Mouse (Mus musculus) thymus, adult 18-20 months (tissue): Measurements from ENCODE around the gene Cd1d1.
"Not testable (repeated sequence)": the region's sequence is repeated elsewhere in the genome, so short reads cannot be mapped to it uniquely, and the experiment has no call there.

Experiments used
- DNase-seq, 2 experiments: peaks; one replicate each; pipeline ENCODE4 v3.0.0; 2022; ENCODE audit warnings: mixed read lengths in 2 of 2

Gene Cd1d1

DNA sequence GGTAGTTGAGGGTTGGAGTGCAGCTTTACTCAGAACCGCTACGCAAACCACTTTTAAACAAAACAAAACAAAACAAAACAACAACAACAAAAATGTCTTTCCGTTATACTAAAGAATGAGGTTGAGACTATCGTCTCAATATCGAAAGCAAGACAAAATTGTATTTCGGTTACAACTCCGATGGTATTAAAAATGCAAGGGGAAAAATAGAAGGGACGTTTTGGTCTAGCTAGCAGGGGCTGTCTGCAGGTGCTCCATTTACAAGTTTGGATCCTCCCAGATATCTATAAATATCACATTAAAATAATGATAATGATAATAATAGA is at the start of gene Cd1d1:
Cd1d1 (minus strand) TSS at position 27 of the 326 bp plus-strand sequence.
- DNase-seq = no peak

- no peak for DNase-seq
Observed at GRCm38 (mm10) chr3:87047801-87048200, 48.6 kb upstream of the Cd1d1 start.

- no peak for DNase-seq
Observed at GRCm38 (mm10) chr3:87041733-87042132, 42.5 kb upstream of the Cd1d1 start.

- no peak for DNase-seq
Observed at GRCm38 (mm10) chr3:87038500-87038899, 39.3 kb upstream of the Cd1d1 start.

DNA sequence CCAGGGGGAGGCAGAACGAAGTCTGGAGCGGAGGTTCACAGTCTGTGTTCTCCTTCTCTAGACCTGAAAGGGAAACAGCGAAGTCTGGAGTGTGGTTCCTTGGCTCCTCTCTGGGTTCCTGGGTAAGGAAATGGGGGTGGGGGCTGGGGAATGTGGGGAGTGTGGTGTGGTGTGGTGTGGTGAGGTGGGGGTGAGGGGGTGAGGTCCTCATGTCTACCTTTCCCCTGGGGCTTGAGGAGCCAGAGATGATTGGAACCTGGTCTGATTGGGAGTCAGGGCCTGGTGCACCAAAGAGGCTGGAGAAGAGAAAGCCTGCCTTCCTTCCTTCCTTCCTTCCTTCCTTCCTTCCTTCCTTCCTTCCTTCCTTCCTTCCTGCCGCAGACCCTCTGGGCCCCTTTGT is 34.8 kb upstream of the Cd1d1 start:
- DNase-seq = no peak

DNA sequence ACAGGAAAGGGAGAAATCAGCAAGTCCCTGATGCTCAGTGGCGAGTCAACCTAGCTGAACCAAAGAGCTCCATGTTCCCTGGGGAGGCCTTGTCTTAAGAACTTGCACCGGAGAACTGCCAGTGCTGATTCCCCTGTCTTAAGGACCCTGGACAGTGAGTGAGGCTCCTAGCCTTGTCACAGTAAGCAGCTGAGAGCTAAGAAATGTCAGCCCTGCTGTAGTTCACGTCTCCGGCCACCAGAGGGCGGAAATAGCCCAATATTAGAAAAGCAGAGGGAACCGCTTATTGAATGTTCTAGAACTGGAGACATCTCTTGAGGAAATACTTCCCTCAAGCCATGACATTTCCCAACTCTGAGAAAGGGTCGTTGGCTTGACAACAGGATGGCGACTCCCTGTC is 34.1 kb upstream of the Cd1d1 start:
- DNase-seq = peak; percentile 25 to 41

- peak; percentile 17 to 26 for DNase-seq
Observed at GRCm38 (mm10) chr3:87030855-87031254, 31.6 kb upstream of the Cd1d1 start.

DNA sequence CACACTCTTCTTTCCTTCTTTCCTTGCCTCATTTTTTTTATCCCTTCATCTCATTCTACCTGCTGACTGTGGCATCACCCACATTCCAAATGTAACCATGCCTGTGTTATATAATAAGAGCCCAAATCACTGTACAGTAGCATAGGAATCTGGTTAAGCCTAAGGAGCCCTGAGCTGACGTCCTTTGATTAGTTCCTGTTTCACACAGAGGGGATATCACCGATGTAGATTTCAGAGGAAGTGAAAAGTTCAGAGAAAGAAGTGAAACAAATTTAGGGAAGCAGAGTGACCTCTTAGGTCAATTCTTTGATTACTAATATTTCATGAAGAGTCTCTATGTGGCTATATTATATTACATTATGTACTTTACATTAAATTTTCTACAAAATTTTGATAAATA is 18.5 kb upstream of the Cd1d1 start:
- DNase-seq = no peak

DNA sequence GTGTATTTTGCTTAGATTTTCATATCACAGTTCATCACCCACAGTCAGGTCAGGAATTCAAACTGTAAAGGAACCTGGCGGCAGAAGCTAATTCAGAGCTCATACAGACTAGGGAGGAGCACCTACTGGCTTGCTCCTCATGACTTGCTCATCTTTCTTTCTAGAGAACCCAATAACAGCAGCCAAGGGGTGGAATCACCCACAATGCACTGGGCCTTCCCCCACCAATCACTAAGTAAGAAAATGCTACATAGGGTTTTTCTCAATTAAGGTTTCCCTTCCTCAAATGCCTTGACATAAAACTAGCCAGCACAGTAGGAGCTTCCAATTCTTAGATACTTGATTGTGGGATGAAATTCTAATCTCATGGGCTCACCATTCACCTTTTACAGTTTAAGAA is 17.8 kb upstream of the Cd1d1 start:
- no peak for DNase-seq

GRCm38 (mm10) chr3:87015931-87016330 is 16.7 kb upstream of the Cd1d1 start:
- no peak for DNase-seq

DNA sequence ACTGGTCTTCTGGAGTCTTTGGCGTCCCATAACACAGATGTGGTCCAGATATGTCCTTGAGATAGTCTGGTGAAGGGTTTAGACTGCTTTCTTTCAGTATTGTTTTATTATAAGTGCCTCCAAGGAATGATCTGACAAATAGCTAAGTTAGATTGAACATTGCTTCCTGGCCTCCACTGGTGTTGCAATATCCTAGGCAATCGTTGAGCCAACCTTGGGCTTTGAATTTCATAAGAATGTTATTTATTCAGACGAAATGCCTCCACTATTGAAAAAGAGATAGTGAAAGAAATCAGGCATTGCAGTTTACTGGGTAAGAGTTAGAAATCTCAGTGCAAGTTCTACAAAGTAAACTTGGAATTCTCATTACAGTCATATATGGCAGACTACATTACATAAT is 13.2 kb upstream of the Cd1d1 start:
- DNase-seq = not testable (repeated sequence)

GRCm38 (mm10) chr3:87008281-87008680 is 9.0 kb upstream of the Cd1d1 start:
- not testable (repeated sequence) for DNase-seq

DNA sequence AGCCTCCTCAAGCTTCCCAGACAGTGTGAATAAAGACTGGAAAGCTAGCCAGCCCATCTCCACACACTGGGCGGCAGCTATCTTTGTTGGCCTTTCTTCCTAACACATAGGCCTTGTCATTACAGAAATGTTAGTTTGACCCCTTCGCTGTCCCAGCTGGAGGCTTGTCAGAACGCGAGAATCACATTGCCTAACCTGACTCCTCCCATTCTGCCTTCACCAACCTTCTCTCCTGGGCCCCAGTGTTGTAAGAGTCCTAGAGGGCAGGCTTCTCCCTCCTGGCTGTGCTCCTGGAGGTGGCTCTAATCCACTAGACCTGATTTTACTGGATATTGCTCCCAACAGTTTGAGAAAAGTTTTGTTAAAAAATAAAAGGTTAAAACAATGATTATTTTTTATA is 1.4 kb upstream of the Cd1d1 start:
- no peak for DNase-seq

DNA sequence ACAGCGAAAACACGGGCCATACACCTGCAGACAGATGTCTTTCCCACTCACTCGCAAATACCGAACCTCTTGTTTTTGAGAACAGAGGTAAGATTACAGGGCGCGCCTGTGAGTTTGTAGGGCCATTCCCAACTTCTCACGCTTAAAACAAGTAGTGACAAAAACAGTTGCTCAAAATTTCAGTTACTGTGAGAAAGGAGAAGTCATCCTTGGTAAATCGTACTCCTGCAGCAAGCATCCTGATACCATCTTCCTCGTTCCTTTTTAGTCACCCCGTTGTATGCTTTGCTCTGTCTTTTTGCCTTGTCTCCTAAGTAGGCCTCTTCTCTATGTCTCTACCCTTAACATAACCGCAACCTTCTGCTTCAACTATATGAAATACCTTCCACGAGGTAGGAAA is 810 bp upstream of the Cd1d1 start:
- no peak for DNase-seq

- peak; percentile 74 to 83 for DNase-seq
Observed at GRCm38 (mm10) chr3:86998433-86999414, 517 bp downstream of the Cd1d1 start.

DNA sequence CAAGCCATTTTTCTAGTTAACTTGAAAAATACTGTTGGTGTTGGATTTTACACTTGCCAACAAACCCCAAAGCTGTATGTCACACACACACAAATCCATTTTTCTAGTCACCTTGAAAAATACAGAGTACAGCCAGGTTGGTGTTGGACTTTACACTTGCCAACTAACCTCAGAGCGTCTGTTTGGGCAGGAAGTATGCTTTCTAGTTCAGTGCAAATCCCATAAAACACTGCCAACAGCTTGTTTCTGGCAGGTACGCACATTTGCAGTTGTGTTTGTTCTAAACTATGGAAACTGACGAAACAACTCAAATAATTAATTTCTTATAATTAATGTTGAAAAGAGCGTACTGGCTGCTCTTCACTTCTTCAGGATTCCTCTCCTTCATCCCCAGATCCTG is 3.1 kb downstream of the Cd1d1 start:
- no peak for DNase-seq

GRCm38 (mm10) chr3:86995381-86995780 is 3.9 kb downstream of the Cd1d1 start:
- no peak for DNase-seq

DNA sequence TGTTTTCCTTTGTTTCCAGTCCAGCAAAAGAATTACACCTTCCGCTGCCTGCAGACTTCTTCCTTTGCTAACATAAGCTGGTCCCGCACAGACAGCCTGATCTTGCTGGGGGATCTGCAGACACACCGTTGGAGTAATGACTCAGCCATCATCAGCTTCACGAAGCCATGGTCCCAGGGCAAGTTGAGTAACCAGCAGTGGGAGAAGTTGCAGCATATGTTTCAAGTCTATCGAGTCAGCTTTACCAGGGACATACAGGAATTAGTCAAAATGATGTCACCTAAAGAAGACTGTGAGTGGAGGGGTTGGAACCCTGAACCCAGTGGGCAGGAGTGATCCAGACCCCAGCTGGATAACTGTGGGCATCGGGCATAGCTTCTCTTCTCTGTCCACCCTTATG is 12.3 kb downstream of the Cd1d1 start:
- not testable (repeated sequence) for DNase-seq

- no peak for DNase-seq
Observed at GRCm38 (mm10) chr3:86986490-86986889, 12.8 kb downstream of the Cd1d1 start.

DNA sequence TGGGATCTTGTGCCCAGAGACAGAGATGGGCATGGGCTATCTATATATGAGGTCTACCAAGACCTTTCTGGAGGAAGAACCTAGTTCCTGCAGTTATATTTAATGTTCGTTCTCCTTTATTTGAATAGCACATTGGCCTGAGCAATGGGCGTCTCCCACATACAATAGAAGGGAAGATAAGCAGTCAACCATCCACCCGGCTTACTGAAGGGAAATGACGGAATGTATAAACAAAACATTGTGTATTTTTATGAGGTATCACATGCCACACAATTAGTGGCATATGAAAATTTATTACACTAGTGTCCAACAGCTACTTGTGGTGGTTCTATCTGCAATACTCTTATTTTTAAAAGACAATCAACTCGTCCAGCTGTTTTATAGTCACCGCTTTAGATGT is 15.9 kb downstream of the Cd1d1 start:
- DNase-seq = no peak

GRCm38 (mm10) chr3:86976546-86976945 is 22.7 kb downstream of the Cd1d1 start:
- peak in 1 of 2 experiments; percentile 40 for DNase-seq

DNA sequence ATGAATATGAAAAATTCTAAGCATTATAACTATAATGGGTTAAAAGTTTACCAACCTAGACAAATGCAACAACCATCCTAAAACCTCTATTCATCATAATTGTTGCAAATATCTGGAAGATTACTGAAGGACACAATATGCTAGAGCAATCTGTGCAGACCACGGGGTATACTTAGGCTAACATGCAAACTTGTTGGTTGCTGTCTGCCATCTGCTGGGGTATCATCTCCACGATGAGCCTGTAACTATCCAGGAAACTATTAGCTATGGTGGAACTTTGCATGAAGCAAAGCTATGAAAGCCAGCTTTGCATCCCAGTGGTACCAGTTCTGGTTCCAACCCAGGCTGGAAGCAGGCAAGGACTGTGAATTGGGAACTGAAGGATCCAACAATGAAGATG is 24.1 kb downstream of the Cd1d1 start:
- no peak for DNase-seq

DNA sequence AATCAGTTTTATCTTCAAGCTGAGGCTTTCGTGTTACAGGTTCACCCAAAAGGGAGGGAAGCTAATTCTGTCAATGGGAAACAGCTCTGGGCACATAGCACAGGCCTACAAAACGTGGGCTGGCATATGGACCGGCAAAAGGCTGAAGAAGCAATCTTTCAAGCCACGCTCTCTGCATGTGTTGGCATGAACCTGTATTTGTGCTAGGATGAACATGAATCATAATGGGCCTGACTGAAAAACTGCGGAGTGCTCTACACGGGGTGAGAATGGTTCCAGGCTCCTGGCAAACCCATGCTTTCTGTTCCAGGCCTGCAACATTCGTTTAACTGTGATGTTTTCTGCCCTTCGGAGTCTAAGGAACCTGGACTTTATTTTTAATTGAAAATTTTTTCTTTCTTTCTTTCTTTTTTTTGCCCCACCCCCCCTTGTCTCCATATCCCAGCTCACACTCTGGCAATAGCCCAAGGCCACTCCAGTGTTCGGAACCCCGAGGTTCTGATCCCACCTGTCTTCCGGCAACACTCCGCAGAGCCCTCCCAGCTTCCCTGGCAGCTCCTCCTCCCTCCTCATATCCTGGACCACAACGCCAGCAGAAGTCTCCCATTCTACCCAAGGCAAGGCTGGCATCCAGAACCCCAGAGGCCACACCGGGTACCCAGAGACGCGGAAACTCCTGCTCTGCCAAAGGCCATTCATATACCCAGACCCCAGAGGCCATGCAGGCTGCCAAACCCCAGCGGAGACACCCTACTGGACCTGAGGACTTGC is 36.4 kb downstream of the Cd1d1 start:
- DNase-seq = no peak

- DNase-seq = peak; percentile 27 to 62
Observed at GRCm38 (mm10) chr3:86961395-86961669, 37.9 kb downstream of the Cd1d1 start.
